Mouse (Mus musculus) liver, postnatal 0 days (tissue): ENCODE data around the gene AL731706.2. TPM values are rescaled to one million over a fixed set of nuclear protein-coding genes. Genes with fewer than 3 reads are reported as not detected.

Experiments
- ATAC-seq: fragments of 200-750 bp; cut with Nextera tagmentation; 2 replicates; pipeline ENCODE4 v1.8.0; 2017; ENCODE audit warnings: mild to moderate bottlenecking, moderate library complexity
- DNase-seq: peaks from one replicate; pipeline ENCODE4 v3.0.0-alpha.2; 2016
- H3K27ac ChIP-seq: fragments of 300-500 bp; sonication (generic); 2 replicates; pipeline ENCODE4 v1.5.1; 2014; ENCODE audit warnings: antibody characterized with exemption, moderate library complexity, mild to moderate bottlenecking, low read depth
- H3K27me3 ChIP-seq: fragments of 300-500 bp; sonication (generic); 2 replicates; pipeline ENCODE4 v1.6.1; 2014; ENCODE audit warnings: low read length, control low read depth, mixed read lengths; ENCODE audit not compliant: insufficient read depth
- H3K36me3 ChIP-seq: fragments of 300-500 bp; sonication (generic); replicated peaks from 2 replicates; pipeline ENCODE4 v1.6.1; 2014; ENCODE audit warnings: mild to moderate bottlenecking, control low read depth, low read length, moderate library complexity, mixed read lengths; ENCODE audit not compliant: insufficient read depth
- H3K4me1 ChIP-seq: fragments of 300-500 bp; sonication (generic); 2 replicates; pipeline ENCODE4 v1.6.1; 2014; ENCODE audit warnings: antibody characterized with exemption, mild to moderate bottlenecking, control low read depth; ENCODE audit not compliant: insufficient read depth
- H3K4me2 ChIP-seq: fragments of 300-500 bp; sonication (generic); 2 replicates; pipeline ENCODE4 v1.6.1; 2014; ENCODE audit warnings: low read depth, mild to moderate bottlenecking, low read length, moderate library complexity, mixed read lengths
- H3K4me3 ChIP-seq: fragments of 300-500 bp; sonication (generic); 2 replicates; pipeline ENCODE4 v1.5.1; 2014; ENCODE audit warnings: low read depth, low read length
- H3K9ac ChIP-seq: fragments of 300-500 bp; sonication (generic); replicated peaks from 2 replicates; pipeline ENCODE4 v1.6.1; 2014; ENCODE audit warnings: mild to moderate bottlenecking, moderate library complexity
- H3K9me3 ChIP-seq: fragments of 300-500 bp; sonication (generic); 2 replicates; pipeline ENCODE4 v1.6.1; 2016; ENCODE audit warnings: mild to moderate bottlenecking, control low read depth, low read length, mixed read lengths
- CTCF ChIP-seq: sonication (generic); IDR thresholded peaks from 2 replicates; pipeline ENCODE4 v1.5.1; 2016; ENCODE audit warnings: antibody characterized with exemption, low read depth
- EP300 ChIP-seq: IDR thresholded peaks from 2 replicates; pipeline ENCODE4 v1.6.1; 2016; ENCODE audit warnings: antibody characterized with exemption, low read depth, mild to moderate bottlenecking
- WGBS: fragments of 180-500 bp; shearing (Covaris S2); extraction: QIAGEN DNeasy Blood & Tissue Kit; methylation state at CpG from one replicate; pipeline ENCODE4 v1.1.7; 2014; ENCODE audit not compliant: insufficient replicate concordance; 5-methylcytosine and 5-hydroxymethylcytosine counted together
- polyA plus RNA-seq: library from polyadenylated mRNA; unstranded; fragments of >200 nt; fragmentation: Nextera tagmentation; extraction: Ambion mirVana; gene quantifications from 2 replicates; pipeline ENCODE4 v1.2.1, GENCODE M21; 2015

AL731706.2 gene
- 23.8 and 24.4 TPM in 2 replicates for polyA plus RNA-seq

- DNase-seq = no peak
- Histone ChIP-seq H3K4me1 (peaks cover 6% of the 10 kb centered on the region), H3K27me3 (no peaks in the 10 kb centered on the region), H3K27ac (no peak within 1 kb of the TSS), H3K36me3 (peaks cover 27% of the 10 kb centered on the region), H3K9me3 (no peaks in the 10 kb centered on the region), H3K4me2 (no peak within 1 kb of the TSS), H3K9ac (no peak within 1 kb of the TSS), H3K4me3 (no peak within 1 kb of the TSS)
- WGBS = 82% methylated on average over 2 of the region's 2 CpGs
- ATAC-seq = no peak
- TF ChIP-seq EP300 = no peak
- TF ChIP-seq CTCF = no peak
Observed at GRCm38 (mm10) chr2:136885579-136885978, at the start of gene AL731706.2. Gene AL731706.2 (minus strand): TSS chr2:136885679.

GRCm38 (mm10) chr2:136921003-136921408, 35.5 kb upstream of the AL731706.2 start:
- H3K4me1 ChIP-seq = no peaks in the 10 kb centered on the region
- no peak overlapping the region for H3K4me2 ChIP-seq
- peak; percentile 95 for ATAC-seq
- no peak overlapping the region for H3K9ac ChIP-seq
- no peak for TF ChIP-seq CTCF
- TF ChIP-seq EP300 = peak; percentile 79; the same call in 1 of the 2 replicates
- H3K4me3 ChIP-seq = no peak overlapping the region
- DNase-seq = peak; percentile 19
- H3K27me3 ChIP-seq = no peaks in the 10 kb centered on the region
- no peaks in the 10 kb centered on the region for H3K9me3 ChIP-seq
- whole genome bisulfite sequencing = 35% methylated on average over 4 of the region's 4 CpGs
- H3K36me3 ChIP-seq = no peaks in the 10 kb centered on the region
- peak overlapping the region; percentile 66; the same call in 1 of the 2 replicates for H3K27ac ChIP-seq

- TF ChIP-seq EP300 = no peak
- no peak for TF ChIP-seq CTCF
- H3K4me1 ChIP-seq = no peaks in the 10 kb centered on the region
- WGBS = 73% methylated on average over 3 of the region's 3 CpGs
- H3K27me3 ChIP-seq = no peaks in the 10 kb centered on the region
- ATAC-seq = peak; percentile 34
- no peak overlapping the region for H3K4me2 ChIP-seq
- DNase-seq = no peak
- no peaks in the 10 kb centered on the region for H3K36me3 ChIP-seq
- peak overlapping the region; percentile 66; the same call in 1 of the 2 replicates for H3K27ac ChIP-seq
- H3K9ac ChIP-seq = no peak overlapping the region
- H3K9me3 ChIP-seq = no peaks in the 10 kb centered on the region
- H3K4me3 ChIP-seq = no peak overlapping the region
Observed at GRCm38 (mm10) chr2:136920257-136920993, 34.9 kb upstream of the AL731706.2 start.

- TF ChIP-seq CTCF = no peak
- TF ChIP-seq EP300 = no peak
- Histone ChIP-seq H3K36me3 (no peaks in the 10 kb centered on the region), H3K9ac (no peak overlapping the region), H3K4me2 (no peak overlapping the region), H3K27me3 (no peaks in the 10 kb centered on the region), H3K9me3 (no peaks in the 10 kb centered on the region), H3K4me1 (no peaks in the 10 kb centered on the region), H3K4me3 (no peak overlapping the region), H3K27ac (no peak overlapping the region)
- ATAC-seq (no peak), DNase-seq (no peak)
- WGBS = 88% methylated on average over 1 of the region's 1 CpGs
Observed at GRCm38 (mm10) chr2:136919433-136919832, 34.0 kb upstream of the AL731706.2 start.

- Histone ChIP-seq H3K9me3 (no peaks in the 10 kb centered on the region), H3K4me2 (no peak overlapping the region), H3K4me1 (no peaks in the 10 kb centered on the region), H3K36me3 (no peaks in the 10 kb centered on the region), H3K27ac (no peak overlapping the region), H3K4me3 (no peak overlapping the region), H3K9ac (no peak overlapping the region), H3K27me3 (no peaks in the 10 kb centered on the region)
- DNase-seq (no peak), ATAC-seq (no peak)
- no peak for TF ChIP-seq EP300
- peak; percentile 54 for TF ChIP-seq CTCF
- 57% methylated on average over 3 of the region's 3 CpGs for WGBS
Observed at GRCm38 (mm10) chr2:136914334-136914902, 28.9 kb upstream of the AL731706.2 start.

- no peak overlapping the region for H3K4me2 ChIP-seq
- H3K9me3 ChIP-seq = no peaks in the 10 kb centered on the region
- H3K27ac ChIP-seq = no peak overlapping the region
- TF ChIP-seq CTCF = no peak
- TF ChIP-seq EP300 = no peak
- H3K27me3 ChIP-seq = no peaks in the 10 kb centered on the region
- DNase-seq (no peak), ATAC-seq (no peak)
- no peaks in the 10 kb centered on the region for H3K36me3 ChIP-seq
- WGBS = 78% methylated on average over 3 of the region's 3 CpGs
- no peaks in the 10 kb centered on the region for H3K4me1 ChIP-seq
- H3K4me3 ChIP-seq = no peak overlapping the region
- H3K9ac ChIP-seq = no peak overlapping the region
Observed at GRCm38 (mm10) chr2:136913021-136913420, 27.5 kb upstream of the AL731706.2 start.
